Mouse (Mus musculus) hematopoietic stem cell, adult 5-6 weeks (primary cell): ENCODE measurements around the gene Fjx1. TPM values are rescaled to one million over a fixed set of nuclear protein-coding genes. Genes with fewer than 3 reads are reported as not detected.
A peak's percentile ranks its signal among the peaks of the same experiment; 100 is the strongest.

Experiments
- ATAC-seq, 2 experiments: fragments of 125-278 bp in 1 of 2; replicated peaks in 1 of 2; 2 replicates each; pipeline ENCODE4 v1.8.0; 2016 to 2017; ENCODE audit warnings: inconsistent platforms in 2 of 2, mild to moderate bottlenecking in 2 of 2, moderate number of reproducible peaks in 2 of 2, low read depth in 1 of 2, moderate TSS enrichment in 1 of 2; ENCODE audit not compliant: low FRiP score in 2 of 2, poor library complexity in 2 of 2, severe bottlenecking in 2 of 2, insufficient read depth in 1 of 2, low TSS enrichment in 1 of 2
- total RNA-seq: library from RNA; stranded (forward); fragments of 172-1452, 232-1000 nt; gene quantifications from 2 replicates; pipeline ENCODE4 v1.2.3, GENCODE M21; 2017

Gene Fjx1
- total RNA-seq, result not detected in 2 replicates

GRCm38 (mm10) chr2:102451671-102452549, at the start of gene Fjx1:
Gene Fjx1 (minus strand): TSS chr2:102452499.
- ATAC-seq, result no peak

DNA sequence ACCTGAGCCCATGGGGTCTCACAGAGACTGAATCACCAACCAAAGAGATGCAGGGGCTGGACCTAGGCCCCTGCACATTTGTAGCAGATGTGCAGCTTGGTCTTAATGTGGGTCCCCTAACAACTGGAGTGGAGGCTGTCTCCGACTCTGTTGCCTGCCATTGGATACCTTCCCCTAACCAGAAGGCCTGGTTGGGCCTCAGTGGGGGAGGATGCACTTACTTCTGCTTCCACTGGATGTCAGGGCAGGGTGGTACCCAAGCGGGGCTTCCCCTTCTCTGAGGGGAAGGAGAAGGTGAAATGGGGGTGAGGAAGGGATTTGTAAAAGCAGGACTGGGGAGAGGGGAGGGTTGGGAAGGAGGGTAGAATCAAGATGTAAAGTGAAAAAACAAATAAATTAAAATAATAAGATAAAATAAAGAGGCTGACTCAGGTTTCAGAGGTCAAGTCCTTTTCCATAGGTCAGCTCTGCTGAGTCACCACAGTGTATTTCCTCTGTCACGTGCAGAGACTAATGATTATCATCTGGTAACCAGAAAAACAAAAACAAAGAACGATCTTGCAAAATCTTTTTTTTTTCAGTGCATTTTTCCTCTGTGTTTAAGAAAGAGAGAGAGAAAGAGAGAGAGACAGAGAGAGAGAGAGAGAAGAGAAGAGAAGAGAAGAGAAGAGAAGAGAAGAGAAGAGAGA, 47.8 kb upstream of the Fjx1 start:
- no peak for ATAC-seq

DNA sequence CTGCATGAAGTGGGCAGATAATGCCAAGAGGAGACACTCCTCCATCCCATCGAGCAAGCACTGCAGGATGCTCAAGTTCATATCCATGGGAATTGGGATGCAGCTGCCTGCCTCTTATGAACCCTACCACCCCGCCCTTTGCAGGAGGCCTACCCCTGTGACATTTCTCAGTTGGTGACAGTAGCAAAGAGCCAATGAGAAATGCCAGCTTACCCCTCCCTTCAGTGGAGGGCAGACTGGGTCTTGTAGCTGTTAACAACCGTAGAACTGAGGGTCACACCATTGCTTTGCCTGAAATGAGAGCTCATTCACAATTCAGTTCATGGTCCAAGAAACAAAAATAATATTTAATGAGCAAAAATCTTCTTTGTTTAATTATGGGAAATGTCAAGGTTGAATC, 28.4 kb upstream of the Fjx1 start:
- ATAC-seq, result no peak

- no peak for ATAC-seq
Observed at GRCm38 (mm10) chr2:102476101-102476500, 23.8 kb upstream of the Fjx1 start.

DNA sequence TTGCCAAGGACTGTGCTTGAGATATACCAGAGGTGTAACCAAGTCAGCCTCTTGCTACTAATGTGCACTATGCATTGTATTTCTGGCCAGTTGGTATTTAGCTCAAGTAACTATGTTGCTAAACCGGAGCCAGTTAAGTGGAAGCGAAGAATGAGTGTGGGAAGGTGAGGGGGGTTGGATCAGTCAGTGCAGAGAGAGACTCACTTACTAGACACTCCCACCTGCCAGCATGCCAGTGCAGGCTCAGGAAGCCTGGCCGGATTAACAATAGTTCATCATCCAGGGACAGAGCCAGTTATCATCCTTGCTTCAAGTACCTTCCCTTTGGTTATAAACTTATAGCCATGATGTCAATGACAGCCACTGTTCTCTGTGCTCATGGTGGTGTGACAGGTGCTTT, 16.3 kb upstream of the Fjx1 start:
- no peak for ATAC-seq

- ATAC-seq, result no peak
Observed at GRCm38 (mm10) chr2:102464342-102464732, 12.0 kb upstream of the Fjx1 start.

- ATAC-seq, result no peak
Observed at GRCm38 (mm10) chr2:102463587-102464341, 11.5 kb upstream of the Fjx1 start.

GRCm38 (mm10) chr2:102461491-102461890, 9.2 kb upstream of the Fjx1 start:
- no peak for ATAC-seq

DNA sequence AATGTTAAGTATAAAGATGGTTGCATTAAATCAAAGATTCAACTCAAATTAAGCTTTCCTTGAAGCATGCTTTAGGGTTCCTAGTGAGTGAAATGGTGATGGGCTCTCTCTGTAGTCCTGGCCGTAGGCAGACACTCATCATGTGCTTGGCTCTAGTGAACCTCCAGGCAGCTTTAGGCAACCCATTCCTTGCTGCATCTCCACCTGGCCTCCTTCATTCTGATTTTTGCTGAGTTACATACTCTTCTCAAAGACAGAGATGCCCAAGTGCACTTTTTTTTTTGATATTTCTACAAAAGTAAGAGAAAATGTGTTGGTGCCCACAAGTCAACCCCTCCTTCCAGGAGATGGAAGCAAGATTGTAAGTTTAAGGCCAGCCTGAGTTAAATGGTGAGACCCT, 2.8 kb upstream of the Fjx1 start:
- no peak for ATAC-seq

GRCm38 (mm10) chr2:102453447-102453846, 1.1 kb upstream of the Fjx1 start:
- peak; percentile 39 to 54; a peak in 1 of 4 replicates for ATAC-seq

GRCm38 (mm10) chr2:102450761-102451670, 1.3 kb downstream of the Fjx1 start:
- ATAC-seq, result peak in 1 of 2 experiments; percentile 15; a peak in 1 of 4 replicates

DNA sequence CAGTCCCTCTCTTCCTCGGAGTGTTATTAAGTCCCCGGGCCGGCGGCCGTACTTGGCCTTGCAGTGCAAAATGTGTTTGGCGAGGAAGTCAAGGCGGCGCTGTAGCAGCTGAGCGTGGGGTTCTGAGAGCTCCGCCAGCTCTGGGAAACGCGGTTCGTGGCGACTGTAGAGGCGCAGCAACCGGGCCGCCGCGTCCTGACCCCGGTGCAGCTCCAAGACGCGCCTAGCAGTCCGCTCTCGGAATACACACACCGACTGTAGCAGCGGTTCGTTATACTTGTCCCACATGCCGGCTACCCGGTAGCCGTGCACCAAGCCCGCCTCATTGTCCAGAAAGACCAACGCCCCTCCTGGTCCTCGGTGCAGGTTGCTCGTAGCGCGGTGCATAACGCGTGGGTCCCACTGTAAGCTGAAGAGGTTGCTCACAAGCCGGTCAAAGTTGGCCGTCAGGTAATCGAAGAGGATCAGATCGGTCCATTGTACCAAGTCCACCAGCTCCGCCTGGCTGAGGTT, 2.0 kb downstream of the Fjx1 start:
- ATAC-seq, result peak in 1 of 2 experiments; percentile 49; a peak in 2 of 4 replicates

DNA sequence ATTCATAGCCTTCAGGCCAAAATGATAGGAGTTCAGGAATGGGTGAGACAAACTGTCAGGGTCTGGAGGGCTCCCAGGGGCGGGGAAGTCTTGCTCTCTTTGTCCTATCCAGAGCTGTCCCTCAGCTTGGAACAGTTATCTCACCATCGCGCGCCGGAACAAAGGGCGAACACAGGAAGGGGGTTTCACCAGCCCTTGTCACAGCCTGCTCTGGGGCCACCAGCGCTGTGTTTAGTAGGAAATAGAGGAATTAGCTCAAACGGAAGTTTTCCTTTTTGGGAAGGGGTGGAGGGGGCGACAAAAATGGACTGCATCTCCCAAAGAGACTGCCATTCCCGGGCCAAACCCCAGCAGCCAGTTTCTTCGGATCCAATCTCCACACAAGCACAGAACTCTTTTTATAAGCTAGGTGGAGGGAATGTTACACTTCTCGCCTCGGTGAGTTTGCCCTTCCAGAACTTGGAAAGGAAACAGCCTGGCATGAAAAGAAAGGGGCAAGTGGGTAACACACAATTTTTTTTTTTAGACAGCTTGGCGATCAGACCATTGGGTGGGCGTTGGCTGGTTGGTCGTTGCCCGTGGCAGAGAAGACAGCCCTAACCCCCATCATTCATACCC, 2.6 kb downstream of the Fjx1 start:
- ATAC-seq, result no peak

DNA sequence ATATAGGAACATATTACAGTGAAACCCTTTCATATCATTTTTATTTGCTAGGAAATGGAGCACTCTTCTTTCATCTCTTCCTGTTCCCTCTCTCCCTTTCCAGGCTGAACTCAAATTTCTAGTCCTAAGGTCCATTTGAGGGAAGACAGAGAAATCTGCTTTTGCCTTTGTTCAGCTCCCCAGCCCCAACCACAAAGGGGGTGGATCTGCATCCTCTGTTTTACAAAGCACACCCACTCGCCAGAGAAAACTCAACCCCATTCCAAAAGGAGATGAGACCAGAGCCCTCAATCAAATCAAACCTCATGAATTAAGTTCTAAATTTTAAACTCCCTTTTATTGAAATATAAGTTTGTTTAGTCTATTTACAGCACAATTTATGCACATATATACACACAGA, 3.2 kb downstream of the Fjx1 start:
- ATAC-seq, result no peak

DNA sequence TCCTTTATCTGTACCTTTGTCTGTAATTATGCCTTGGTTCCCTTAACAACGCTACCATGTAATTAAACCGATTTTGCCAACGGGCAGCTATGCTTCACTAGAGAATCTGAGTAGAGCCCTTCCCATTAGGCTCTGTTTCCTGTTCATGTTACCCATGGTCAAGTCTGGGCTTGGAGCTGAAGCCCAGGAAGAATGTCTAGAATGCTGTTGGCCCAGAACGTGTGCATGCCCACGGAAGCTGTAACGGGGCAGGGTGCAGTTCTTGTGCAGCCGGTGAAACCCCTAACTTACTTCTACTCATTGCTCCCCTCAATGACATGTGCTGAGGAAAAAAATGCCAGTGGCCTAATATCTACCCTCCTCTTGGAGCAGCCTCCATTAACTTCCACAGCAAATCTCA, 4.5 kb downstream of the Fjx1 start:
- ATAC-seq, result no peak

GRCm38 (mm10) chr2:102446851-102447250, 5.4 kb downstream of the Fjx1 start:
- ATAC-seq, result no peak
